ENCODE assay signal across 30 mouse cellular contexts in genomic region chr7:128311811-128312210, GRCm38 (mm10). TPM values are rescaled to one million over a fixed set of nuclear protein-coding genes. Genes with fewer than 3 reads are reported as not detected.
DNase-seq lines count a peak whose midpoint lies in the region; ATAC-seq and TF ChIP-seq lines count a peak whose summit lies in the region.
"Had no signal": no experiment of that assay in that cellular context is flagged by ENCODE, and none has a peak within 500 bp of the region (broad histone marks: within the 10 kb centered on the region; RNA-seq: fewer than 3 reads in every experiment).

No protein-coding gene starts in this region.

- H3K4me1 ChIP-seq in forebrain, postnatal 0 days (ENCODE audit: insufficient read depth): peaks cover 12% of the 10 kb centered on the region; the same call in 1 of the 2 replicates
- no peaks in the 10 kb centered on the region for H3K4me1 ChIP-seq in forebrain, embryonic 13.5 days
- H3K4me1 ChIP-seq in kidney, embryonic 14.5 days (ENCODE audit: control insufficient read depth, insufficient read depth, low read length): peaks cover 20% of the 10 kb centered on the region
- no peaks in the 10 kb centered on the region for H3K4me1 ChIP-seq in kidney, adult 2 months (ENCODE audit: control insufficient read depth, insufficient read depth, low read length)
- peaks cover 15% of the 10 kb centered on the region for H3K4me1 ChIP-seq in lung, embryonic 14.5 days (ENCODE audit: insufficient read depth)
- peaks cover 3% of the 10 kb centered on the region; the same call in 1 of the 2 replicates for H3K4me1 ChIP-seq in lung, adult 2 months (ENCODE audit: control insufficient read depth, insufficient read depth, low read length)
- H3K4me1 ChIP-seq: hindbrain, embryonic 12.5 days had no signal

- no peak overlapping the region for H3K4me3 ChIP-seq in forebrain, postnatal 0 days (ENCODE audit: low read depth, low read length)
- H3K4me3 ChIP-seq in forebrain, embryonic 13.5 days: no peak overlapping the region
- H3K4me3 ChIP-seq in kidney, embryonic 14.5 days (ENCODE audit: low read length): no peak overlapping the region
- H3K4me3 ChIP-seq in kidney, adult 2 months (ENCODE audit: insufficient read depth, low read depth, low read length): no peak overlapping the region
- H3K4me3 ChIP-seq in lung, embryonic 14.5 days (ENCODE audit: low read depth, low read length): no peak overlapping the region
- no peak overlapping the region for H3K4me3 ChIP-seq in lung, adult 2 months (replicated peaks; ENCODE audit: extremely low read depth, low read depth, low read length)
- H3K4me3 ChIP-seq: embryonic facial prominence, embryonic 15.5 days; forebrain, embryonic 15.5 days; heart, embryonic 12.5 days; heart, embryonic 15.5 days; hindbrain, embryonic 12.5 days; hindbrain, embryonic 15.5 days had no signal

- peak; percentile 26; the same call in 1 of the 2 replicates for ATAC-seq in forebrain, postnatal 0 days
- no peak for ATAC-seq in forebrain, embryonic 13.5 days
- peak; percentile 25; the same call in 1 of the 2 replicates for ATAC-seq in kidney, embryonic 14.5 days (ENCODE audit: low FRiP score, low TSS enrichment)
- ATAC-seq in lung, embryonic 14.5 days (ENCODE audit: insufficient read depth): no peak
- ATAC-seq: CD4-positive, CD25-positive, alpha-beta regulatory T cell, adult 4 months; forebrain, embryonic 15.5 days; intestine, postnatal 0 days had no signal

- H3K27ac ChIP-seq in forebrain, postnatal 0 days (ENCODE audit: low read depth, low read length): no peak overlapping the region
- H3K27ac ChIP-seq in forebrain, embryonic 13.5 days: no peak overlapping the region
- H3K27ac ChIP-seq in kidney, embryonic 14.5 days (ENCODE audit: low read depth, low read length): peak overlapping the region; percentile 14; the same call in 1 of the 2 replicates
- no peak overlapping the region for H3K27ac ChIP-seq in kidney, adult 2 months (ENCODE audit: insufficient read depth, low read depth, low read length)
- no peak overlapping the region for H3K27ac ChIP-seq in lung, embryonic 14.5 days (ENCODE audit: low read depth)
- H3K27ac ChIP-seq: embryonic facial prominence, embryonic 15.5 days; forebrain, embryonic 15.5 days; heart, embryonic 15.5 days; hindbrain, embryonic 12.5 days; hindbrain, embryonic 15.5 days had no signal

- H3K4me2 ChIP-seq in forebrain, postnatal 0 days (ENCODE audit: low read depth): no peak overlapping the region
- H3K4me2 ChIP-seq in forebrain, embryonic 13.5 days: no peak overlapping the region
- H3K4me2 ChIP-seq in kidney, embryonic 14.5 days (replicated peaks; ENCODE audit: low read depth, low read length): no peak overlapping the region
- no peak overlapping the region for H3K4me2 ChIP-seq in lung, embryonic 14.5 days
- H3K4me2 ChIP-seq: embryonic facial prominence, embryonic 15.5 days; forebrain, embryonic 15.5 days; heart, embryonic 12.5 days; heart, embryonic 15.5 days; hindbrain, embryonic 12.5 days; hindbrain, embryonic 15.5 days had no signal

- TF ChIP-seq POLR2A in kidney, adult 2 months (IDR thresholded peaks at IDR 0.05; ENCODE audit: low read depth, low read length): no peak
- no peak for TF ChIP-seq POLR2A in lung, adult 2 months (IDR thresholded peaks at IDR 0.05; ENCODE audit: borderline replicate concordance, extremely low read depth, low read depth, low read length)

- no peaks in the 10 kb centered on the region for H3K9me3 ChIP-seq in forebrain, postnatal 0 days (ENCODE audit: low read length)
- no peaks in the 10 kb centered on the region for H3K9me3 ChIP-seq in forebrain, embryonic 13.5 days (replicated peaks)
- no peaks in the 10 kb centered on the region for H3K9me3 ChIP-seq in kidney, embryonic 14.5 days (ENCODE audit: control insufficient read depth, low read length)
- no peaks in the 10 kb centered on the region for H3K9me3 ChIP-seq in lung, embryonic 14.5 days (ENCODE audit: low read depth, low read length)
- H3K9me3 ChIP-seq: embryonic facial prominence, embryonic 15.5 days; forebrain, embryonic 15.5 days; heart, embryonic 12.5 days; heart, embryonic 15.5 days; hindbrain, embryonic 12.5 days; hindbrain, embryonic 15.5 days had no signal

- no peak overlapping the region for H3K9ac ChIP-seq in forebrain, postnatal 0 days
- H3K9ac ChIP-seq in forebrain, embryonic 13.5 days: no peak overlapping the region
- H3K9ac ChIP-seq in kidney, embryonic 14.5 days (ENCODE audit: low read depth, low read length): no peak overlapping the region
- H3K9ac ChIP-seq in lung, embryonic 14.5 days: no peak overlapping the region
- H3K9ac ChIP-seq: embryonic facial prominence, embryonic 15.5 days; forebrain, embryonic 15.5 days; heart, embryonic 12.5 days; heart, embryonic 15.5 days; hindbrain, embryonic 12.5 days; hindbrain, embryonic 15.5 days had no signal

- H3K27me3 ChIP-seq in forebrain, postnatal 0 days (ENCODE audit: insufficient read depth, low read length): no peaks in the 10 kb centered on the region
- no peaks in the 10 kb centered on the region for H3K27me3 ChIP-seq in forebrain, embryonic 13.5 days
- H3K27me3 ChIP-seq in kidney, embryonic 14.5 days (ENCODE audit: control insufficient read depth, insufficient read depth, low read length): no peaks in the 10 kb centered on the region
- no peaks in the 10 kb centered on the region for H3K27me3 ChIP-seq in kidney, adult 2 months (replicated peaks; ENCODE audit: control insufficient read depth, insufficient read depth, low read length)
- H3K27me3 ChIP-seq in lung, embryonic 14.5 days (ENCODE audit: insufficient read depth, low read length): no peaks in the 10 kb centered on the region
- H3K27me3 ChIP-seq: embryonic facial prominence, embryonic 15.5 days; forebrain, embryonic 15.5 days; heart, embryonic 12.5 days; heart, embryonic 15.5 days; hindbrain, embryonic 12.5 days; hindbrain, embryonic 15.5 days had no signal

- WGBS in forebrain, postnatal 0 days: 77% methylated on average over 8 of the region's 8 CpGs
- 81% methylated on average over 8 of the region's 8 CpGs for WGBS in forebrain, embryonic 13.5 days
- WGBS in kidney, embryonic 14.5 days: 25% methylated on average over 8 of the region's 8 CpGs
- WGBS in kidney, adult 2 months: 51% methylated on average over 8 of the region's 8 CpGs
- WGBS in lung, embryonic 14.5 days: 61% methylated on average over 8 of the region's 8 CpGs
- WGBS in lung, adult 2 months: 54% methylated on average over 8 of the region's 8 CpGs

- no peaks in the 10 kb centered on the region for H3K36me3 ChIP-seq in forebrain, postnatal 0 days (ENCODE audit: insufficient read depth)
- H3K36me3 ChIP-seq in forebrain, embryonic 13.5 days (ENCODE audit: poor library complexity, severe bottlenecking): no peaks in the 10 kb centered on the region
- H3K36me3 ChIP-seq in kidney, embryonic 14.5 days (ENCODE audit: control insufficient read depth, insufficient read depth, low read length): no peaks in the 10 kb centered on the region
- no peaks in the 10 kb centered on the region for H3K36me3 ChIP-seq in kidney, adult 2 months (ENCODE audit: control insufficient read depth, insufficient read depth, low read length)
- no peaks in the 10 kb centered on the region for H3K36me3 ChIP-seq in lung, embryonic 14.5 days (ENCODE audit: insufficient read depth)
- H3K36me3 ChIP-seq: embryonic facial prominence, embryonic 15.5 days; forebrain, embryonic 15.5 days; heart, embryonic 12.5 days; heart, embryonic 15.5 days; hindbrain, embryonic 12.5 days; hindbrain, embryonic 15.5 days had no signal

- no peak for DNase-seq in forebrain, postnatal 0 days
- DNase-seq in kidney, adult 2 months: no peak
- DNase-seq in lung, embryonic 14.5 days: peak; percentile 0
- DNase-seq in lung, adult 2 months: no peak
- no peak for DNase-seq in cerebellum, adult 18-20 months
- DNase-seq: adrenal gland, postnatal 14 days; cerebellum, adult 11 months; cerebellum, adult 8-10 months; cerebellum, postnatal 10 days; cerebellum, postnatal 36 days; embryo, embryonic 11 days; gastrocnemius, postnatal 10 days; gastrocnemius, postnatal 36 days; heart, postnatal 10 days had no signal

- no peak for TF ChIP-seq CTCF in forebrain, postnatal 0 days (IDR thresholded peaks at IDR 0.05; ENCODE audit: low read depth)
- no peak for TF ChIP-seq CTCF in kidney, adult 2 months (conservative IDR thresholded peaks at IDR 0.05; ENCODE audit: insufficient read depth, insufficient read length, low read depth, low read length)
- no peak for TF ChIP-seq CTCF in lung, embryonic 14.5 days (IDR thresholded peaks at IDR 0.05; ENCODE audit: low read depth)
- TF ChIP-seq CTCF in lung, adult 2 months (IDR thresholded peaks at IDR 0.05; ENCODE audit: insufficient read depth, low read length): no peak

RNA-seq across cellular contexts. Expression of gene BC017158, which starts 13.8 kb away (rescaled TPM):
- total RNA-seq in forebrain, postnatal 0 days (2014; rRNA removed): 18.3 and 18.5 TPM in 2 replicates
- 10.6 and 14.4 TPM in 2 replicates for polyA plus RNA-seq in forebrain, postnatal 0 days (2015; fragmentation: Nextera tagmentation; extraction: Ambion mirVana)
- 11.4 and 12.1 TPM in 2 replicates for polyA plus RNA-seq in forebrain, embryonic 13.5 days (2015; fragmentation: Nextera tagmentation; extraction: Ambion mirVana)
- polyA plus RNA-seq in kidney, embryonic 14.5 days (2014; fragmentation: Nextera tagmentation; extraction: Ambion mirVana): 26.9 and 32.1 TPM in 2 replicates
- polyA plus RNA-seq in kidney, adult 2 months (2012; rRNA removed): 29.4 and 37.8 TPM in 2 replicates
- 38.6 and 40.4 TPM in 2 replicates for polyA plus RNA-seq in lung, embryonic 14.5 days (2014; fragmentation: Nextera tagmentation; extraction: Ambion mirVana)
- 59.4 and 59.9 TPM in 2 replicates for polyA plus RNA-seq in lung, adult 2 months (2012; rRNA removed)

RNA-seq across cellular contexts. Expression of gene Slc5a2, which starts 46.4 kb away (rescaled TPM):
- not detected in 2 replicates for total RNA-seq in forebrain, postnatal 0 days (2014; rRNA removed)
- polyA plus RNA-seq in forebrain, postnatal 0 days (2015; fragmentation: Nextera tagmentation; extraction: Ambion mirVana): 0.10 TPM in 1 of 2 replicates, not detected in the other
- not detected in 2 replicates for polyA plus RNA-seq in forebrain, embryonic 13.5 days (2015; fragmentation: Nextera tagmentation; extraction: Ambion mirVana)
- polyA plus RNA-seq in kidney, embryonic 14.5 days (2014; fragmentation: Nextera tagmentation; extraction: Ambion mirVana): 1.1 and 2.2 TPM in 2 replicates
- 1,002 and 1,068 TPM in 2 replicates for polyA plus RNA-seq in kidney, adult 2 months (2012; rRNA removed)
- polyA plus RNA-seq in lung, embryonic 14.5 days (2014; fragmentation: Nextera tagmentation; extraction: Ambion mirVana): 0.37 TPM in 1 of 2 replicates, not detected in the other
- polyA plus RNA-seq in lung, adult 2 months (2012; rRNA removed): 0.09 and 0.24 TPM in 2 replicates
- total RNA-seq: adrenal gland, postnatal 14 days; gastrocnemius, postnatal 10 days; gastrocnemius, postnatal 36 days; granulocyte monocyte progenitor cell, adult 5-6 weeks; heart, adult 8-10 months; heart, postnatal 10 days; hematopoietic stem cell, adult 5-6 weeks had no signal
- polyA plus RNA-seq: C2C12; cortical plate, adult 2 months; embryonic facial prominence, embryonic 15.5 days; forebrain, embryonic 15.5 days; heart, embryonic 15.5 days; hindbrain, embryonic 12.5 days; hindbrain, embryonic 15.5 days; intestine, embryonic 14.5 days; intestine, postnatal 0 days had no signal

Comparison
In these comparisons a context has a peak if more than half of its experiments do, and no peak if none do; other contexts are left out.
1. ATAC-seq: peak in forebrain, postnatal 0 days (single experiment) and kidney, embryonic 14.5 days (single experiment); none in forebrain, embryonic 13.5 days (single experiment) and lung, embryonic 14.5 days (single experiment).
2. RNA of gene Slc5a2, which starts 46.4 kb away (polyA plus RNA-seq): 1,002 to 1,068 TPM in kidney, adult 2 months; 1.1 to 2.2 TPM in kidney, embryonic 14.5 days, 0.37 TPM in lung, embryonic 14.5 days, 0.10 TPM in forebrain, postnatal 0 days, 0.09 to 0.24 TPM in lung, adult 2 months and not detected in forebrain, embryonic 13.5 days; every median in the first group is over 100 times any median in the second.